Mouse (Mus musculus) heart, adult 2 months (tissue): ENCODE measurements around the gene Stab1. TPM values are rescaled to one million over a fixed set of nuclear protein-coding genes. Genes with fewer than 3 reads are reported as not detected.

ENCODE experiments used
- DNase-seq, 2 experiments: peaks; one replicate each; pipeline ENCODE4 v3.0.0; 2021
- H3K27ac ChIP-seq: fragments of 200-600 bp; 2 replicates; pipeline ENCODE4 v1.8.1; 2022
- H3K27me3 ChIP-seq: fragments of 200-500 bp; 2 replicates; pipeline ENCODE4 v1.6.1; 2012; ENCODE audit warnings: mild to moderate bottlenecking, low read length, inconsistent platforms, mixed read lengths; ENCODE audit not compliant: control insufficient read depth, insufficient read depth
- H3K36me3 ChIP-seq: fragments of 200-500 bp; 2 replicates; pipeline ENCODE4 v1.6.1; 2012; ENCODE audit warnings: low read length, inconsistent platforms; ENCODE audit not compliant: control insufficient read depth, insufficient read depth
- H3K4me1 ChIP-seq: fragments of 200-500 bp; 2 replicates; pipeline ENCODE4 v1.6.1; 2011; ENCODE audit warnings: low read length; ENCODE audit not compliant: control insufficient read depth, insufficient read depth
- H3K4me3 ChIP-seq: fragments of 200-600 bp; 2 replicates; pipeline ENCODE4 v1.8.1; 2022
- H3K79me2 ChIP-seq: fragments of 200-500 bp; replicated peaks from 2 replicates; pipeline ENCODE4 v1.6.1; 2012; ENCODE audit warnings: mild to moderate bottlenecking, inconsistent platforms, low read length, moderate library complexity, mixed read lengths; ENCODE audit not compliant: control insufficient read depth, insufficient read depth
- H3K9ac ChIP-seq: fragments of 200-500 bp; 2 replicates; pipeline ENCODE4 v1.6.1; 2012; ENCODE audit warnings: low read depth, mild to moderate bottlenecking, control low read depth, inconsistent platforms, low read length, mixed read lengths
- CTCF ChIP-seq: fragments of 200-600 bp; IDR thresholded peaks from 2 replicates; pipeline ENCODE4 v1.8.1; 2022; ENCODE audit warnings: antibody characterized with exemption, mild to moderate bottlenecking, moderate library complexity
- EP300 ChIP-seq: fragments of 200-500 bp; IDR thresholded peaks from 2 replicates; pipeline ENCODE4 v1.6.1; 2011; ENCODE audit warnings: low read depth, low read length, control low read depth; ENCODE audit not compliant: insufficient read depth
- POLR2A ChIP-seq: fragments of 200-500 bp; IDR thresholded peaks from 2 replicates; pipeline ENCODE4 v1.6.1; 2011; ENCODE audit warnings: mild to moderate bottlenecking, low read depth, low read length, control low read depth; ENCODE audit not compliant: insufficient read depth
- WGBS: fragments of 180-500 bp; shearing (Covaris S2); methylation state at CpG from one replicate; pipeline ENCODE4 v1.1.7; 2018; 5-methylcytosine and 5-hydroxymethylcytosine counted together
- intact Hi-C: fragments of 180-260 bp; cut with DNase I; formaldehyde crosslinking; loops from one replicate; pipeline ENCODE4 v1.15.1; 2025
- polyA plus RNA-seq: library from polyadenylated mRNA; depleted of rRNA; stranded (reverse); fragments of >200 nt; gene quantifications from 2 replicates; pipeline ENCODE4 v1.2.3, GENCODE M21; 2012
- total RNA-seq, 2 experiments: library from RNA; stranded (reverse); gene quantifications; 2 replicates each; pipeline ENCODE4 v1.2.3; 2021

The Stab1 gene
- total and polyA plus RNA-seq, 3 experiments, result 64.2 to 77.0 (median 65.0) TPM

- TF ChIP-seq EP300, result 0 out of 2 replicates have a peak, but pooled peaks have one; percentile 17
- TF ChIP-seq POLR2A, result 0 out of 2 replicates have a peak, but pooled peaks have one; percentile 29
- no peak for TF ChIP-seq CTCF
- WGBS, result 27% methylated on average over 16 of the region's 16 CpGs
- peak; percentile 61 to 66 for DNase-seq
- Histone ChIP-seq H3K27ac (peak overlapping the region; percentile 32), H3K9ac (peak overlapping the region; percentile 1; the same call in 1 of the 2 replicates), H3K4me1 (peaks cover 21% of the 10 kb centered on the region), H3K36me3 (peaks cover 28% of the 10 kb centered on the region), H3K27me3 (no peaks in the 10 kb centered on the region), H3K79me2 (peaks cover 2% of the 10 kb centered on the region), H3K4me3 (no peak overlapping the region)
- intact Hi-C loops, result loop anchor here (5.0 kb wide), 2 partner anchors 34 to 176 kb away; no protein-coding TSS in a partner anchor
These were observed 29.4 kb upstream of the Stab1 start for GRCm38 (mm10) chr14:31197547-31198516.

GRCm38 (mm10) chr14:31195968-31196367, 27.5 kb upstream of the Stab1 start:
- Histone ChIP-seq H3K27ac (peak overlapping the region; percentile 76), H3K9ac (no peak overlapping the region), H3K27me3 (no peaks in the 10 kb centered on the region), H3K36me3 (peaks cover 24% of the 10 kb centered on the region), H3K4me3 (no peak overlapping the region), H3K4me1 (peaks cover 21% of the 10 kb centered on the region), H3K79me2 (peaks cover 2% of the 10 kb centered on the region)
- intact Hi-C loops, result loop anchor here (2.0 to 5.0 kb wide), 4 partner anchors 27 to 174 kb away; partner anchors contain the start of genes Smim4 and Stab1
- TF ChIP-seq POLR2A (no peak), CTCF (peak; percentile 92), EP300 (0 out of 2 replicates have a peak, but pooled peaks have one; percentile 20)
- DNase-seq, result no peak

GRCm38 (mm10) chr14:31195521-31195920, 27.1 kb upstream of the Stab1 start:
- Histone ChIP-seq H3K27me3 (no peaks in the 10 kb centered on the region), H3K9ac (no peak overlapping the region), H3K79me2 (peaks cover 2% of the 10 kb centered on the region), H3K27ac (peak overlapping the region; percentile 76), H3K4me3 (peak overlapping the region; percentile 17; the same call in 1 of the 2 replicates), H3K36me3 (peaks cover 24% of the 10 kb centered on the region), H3K4me1 (peaks cover 21% of the 10 kb centered on the region)
- WGBS, result 70% methylated on average over 4 of the region's 4 CpGs
- TF ChIP-seq EP300, result no peak
- TF ChIP-seq POLR2A, result no peak
- TF ChIP-seq CTCF, result no peak
- intact Hi-C loops, result loop anchor here (2.0 to 5.0 kb wide), 4 partner anchors 27 to 173 kb away; partner anchors contain the start of genes Smim4 and Stab1
- DNase-seq, result no peak

GRCm38 (mm10) chr14:31194891-31195513, 26.6 kb upstream of the Stab1 start:
- peak; percentile 84 to 91 for DNase-seq
- Histone ChIP-seq H3K27ac (peak overlapping the region; percentile 76), H3K4me3 (peak overlapping the region; percentile 17; the same call in 1 of the 2 replicates), H3K4me1 (peaks cover 21% of the 10 kb centered on the region), H3K79me2 (peaks cover 2% of the 10 kb centered on the region), H3K9ac (0 out of 2 replicates have a peak overlapping the region, but pooled peaks have one; percentile 0), H3K27me3 (no peaks in the 10 kb centered on the region), H3K36me3 (peaks cover 24% of the 10 kb centered on the region)
- TF ChIP-seq POLR2A (no peak; the same call in 1 of the 2 replicates), EP300 (peak; percentile 84; the same call in 1 of the 2 replicates)
- 2% methylated on average over 14 of the region's 14 CpGs for WGBS
- intact Hi-C loops, result loop anchor here (2.0 to 5.0 kb wide), 4 partner anchors 26 to 173 kb away; partner anchors contain the start of genes Smim4 and Stab1

GRCm38 (mm10) chr14:31194441-31194840, 26.0 kb upstream of the Stab1 start:
- no peak for TF ChIP-seq CTCF
- no peak for TF ChIP-seq POLR2A
- no peak for TF ChIP-seq EP300
- Histone ChIP-seq H3K4me1 (peaks cover 21% of the 10 kb centered on the region), H3K27me3 (no peaks in the 10 kb centered on the region), H3K79me2 (peaks cover 2% of the 10 kb centered on the region), H3K27ac (peak overlapping the region; percentile 76), H3K9ac (no peak overlapping the region), H3K36me3 (peaks cover 24% of the 10 kb centered on the region), H3K4me3 (peak overlapping the region; percentile 11; the same call in 1 of the 2 replicates)
- intact Hi-C loops, result loop anchor here (2.0 kb wide), 2 partner anchors 26 to 66 kb away; partner anchors contain the start of genes Smim4 and Stab1
- DNase-seq, result no peak
- 48% methylated on average over 2 of the region's 2 CpGs for WGBS
